Mouse (Mus musculus): ENCODE measurements at regions not wholly inside any gene's neighbourhood (a gene's known extent, or its start where the extent isn't known, plus 50 kb on each side); places are given as distances from the start of the nearest gene placed in this dataset.

GRCm38 (mm10) chr14:76964046-76964445 lies 72.5 kb upstream of the Ccdc122 start:
- no peak for ATAC-seq (ENCODE audit: borderline replicate concordance, extremely low read depth, low FRiP score, low TSS enrichment)
- no peaks in the 10 kb centered on the region for H3K36me3 ChIP-seq
- H3K27ac ChIP-seq, result no peak overlapping the region
- WGBS, result 61% methylated on average over 5 of the region's 5 CpGs
- H3K9me3 ChIP-seq, result no peaks in the 10 kb centered on the region
- no peaks in the 10 kb centered on the region for H3K27me3 ChIP-seq
- no peak overlapping the region for H3K4me3 ChIP-seq
- H3K9ac ChIP-seq, result no peak overlapping the region
- no peaks in the 10 kb centered on the region for H3K4me1 ChIP-seq
- no peak overlapping the region for H3K4me2 ChIP-seq

- no peaks in the 10 kb centered on the region for H3K27me3 ChIP-seq
- WGBS, result 49% methylated on average over 10 of the region's 10 CpGs
- H3K9me3 ChIP-seq, result no peaks in the 10 kb centered on the region
- H3K4me3 ChIP-seq, result no peak overlapping the region
- no peaks in the 10 kb centered on the region for H3K36me3 ChIP-seq
- no peak overlapping the region for H3K27ac ChIP-seq
- no peak overlapping the region for H3K9ac ChIP-seq
- no peaks in the 10 kb centered on the region for H3K4me1 ChIP-seq
- H3K4me2 ChIP-seq, result no peak overlapping the region
- ATAC-seq (ENCODE audit: borderline replicate concordance, extremely low read depth, low FRiP score, low TSS enrichment), result no peak
These were observed 77.7 kb upstream of the Ccdc122 start for GRCm38 (mm10) chr14:76958875-76959274.

GRCm38 (mm10) chr14:76957136-76957535 lies 79.4 kb upstream of the Ccdc122 start:
- no peaks in the 10 kb centered on the region for H3K4me1 ChIP-seq
- H3K4me2 ChIP-seq, result no peak overlapping the region
- H3K9me3 ChIP-seq, result no peaks in the 10 kb centered on the region
- no peak overlapping the region for H3K9ac ChIP-seq
- no peaks in the 10 kb centered on the region for H3K36me3 ChIP-seq
- H3K27me3 ChIP-seq, result no peaks in the 10 kb centered on the region
- no peak overlapping the region for H3K27ac ChIP-seq
- WGBS, result 63% methylated on average over 2 of the region's 2 CpGs
- no peak overlapping the region for H3K4me3 ChIP-seq
- no peak for ATAC-seq (ENCODE audit: borderline replicate concordance, extremely low read depth, low FRiP score, low TSS enrichment)

- Histone ChIP-seq H3K36me3 (no peaks in the 10 kb centered on the region), H3K27ac (no peak overlapping the region), H3K4me3 (no peak overlapping the region), H3K9me3 (no peaks in the 10 kb centered on the region), H3K4me2 (no peak overlapping the region), H3K9ac (no peak overlapping the region), H3K4me1 (peaks cover 23% of the 10 kb centered on the region), H3K27me3 (no peaks in the 10 kb centered on the region)
- ATAC-seq (ENCODE audit: borderline replicate concordance, extremely low read depth, low FRiP score, low TSS enrichment), result no peak
- 91% methylated on average over 2 of the region's 2 CpGs for WGBS
These were observed 83.4 kb upstream of the Ccdc122 start for GRCm38 (mm10) chr14:76953171-76953570.

GRCm38 (mm10) chr14:76951450-76951849 lies 85.1 kb upstream of the Ccdc122 start:
- Histone ChIP-seq H3K4me3 (no peak overlapping the region), H3K27ac (peak overlapping the region; percentile 13; the same call in 1 of the 2 replicates)

GRCm38 (mm10) chr14:76949388-76949787 lies 87.2 kb upstream of the Ccdc122 start:
- no peaks in the 10 kb centered on the region for H3K27me3 ChIP-seq
- ATAC-seq (ENCODE audit: borderline replicate concordance, extremely low read depth, low FRiP score, low TSS enrichment), result no peak

More at GRCm38 (mm10) chr14:76951450-76951849, 85.1 kb upstream of the Ccdc122 start:
- Histone ChIP-seq H3K27me3 (no peaks in the 10 kb centered on the region), H3K36me3 (no peaks in the 10 kb centered on the region), H3K4me2 (no peak overlapping the region), H3K4me1 (peaks cover 34% of the 10 kb centered on the region), H3K9ac (no peak overlapping the region), H3K9me3 (no peaks in the 10 kb centered on the region)
- WGBS, result 39% methylated on average over 4 of the region's 4 CpGs
- no peak for ATAC-seq (ENCODE audit: borderline replicate concordance, extremely low read depth, low FRiP score, low TSS enrichment)

GRCm38 (mm10) chr14:76948948-76949347 lies 87.6 kb upstream of the Ccdc122 start:
- WGBS, result 24% methylated on average over 3 of the region's 3 CpGs
- peaks cover 39% of the 10 kb centered on the region for H3K4me1 ChIP-seq
- no peak overlapping the region for H3K9ac ChIP-seq
- H3K9me3 ChIP-seq, result no peaks in the 10 kb centered on the region
- H3K27me3 ChIP-seq, result no peaks in the 10 kb centered on the region
- no peak overlapping the region for H3K4me3 ChIP-seq
- H3K36me3 ChIP-seq, result no peaks in the 10 kb centered on the region
- peak overlapping the region; percentile 61 for H3K27ac ChIP-seq
- ATAC-seq (ENCODE audit: borderline replicate concordance, extremely low read depth, low FRiP score, low TSS enrichment), result peak; percentile 70
- H3K4me2 ChIP-seq, result no peak overlapping the region

More at GRCm38 (mm10) chr14:76949388-76949787, 87.2 kb upstream of the Ccdc122 start:
- peak overlapping the region; percentile 61 for H3K27ac ChIP-seq
- no peak overlapping the region for H3K4me3 ChIP-seq
- no peak overlapping the region for H3K4me2 ChIP-seq
- no peaks in the 10 kb centered on the region for H3K9me3 ChIP-seq
- peaks cover 39% of the 10 kb centered on the region for H3K4me1 ChIP-seq
- H3K9ac ChIP-seq, result no peak overlapping the region
- H3K36me3 ChIP-seq, result no peaks in the 10 kb centered on the region
- 56% methylated on average over 3 of the region's 3 CpGs for WGBS

- Histone ChIP-seq H3K27me3 (no peaks in the 10 kb centered on the region), H3K9me3 (no peaks in the 10 kb centered on the region), H3K4me3 (no peak overlapping the region), H3K36me3 (no peaks in the 10 kb centered on the region), H3K27ac (peak overlapping the region; percentile 61; the same call in 1 of the 2 replicates), H3K4me2 (no peak overlapping the region), H3K4me1 (peaks cover 39% of the 10 kb centered on the region), H3K9ac (no peak overlapping the region)
- 33% methylated on average over 6 of the region's 6 CpGs for WGBS
- ATAC-seq (ENCODE audit: borderline replicate concordance, extremely low read depth, low FRiP score, low TSS enrichment), result no peak
These were observed 88.1 kb upstream of the Ccdc122 start for GRCm38 (mm10) chr14:76948481-76948880.

- H3K4me1 ChIP-seq, result peaks cover 39% of the 10 kb centered on the region
These were observed 89.4 kb upstream of the Ccdc122 start for GRCm38 (mm10) chr14:76947148-76947547.

GRCm38 (mm10) chr14:76945626-76946025 lies 90.9 kb upstream of the Ccdc122 start:
- no peak overlapping the region for H3K27ac ChIP-seq
- no peaks in the 10 kb centered on the region for H3K9me3 ChIP-seq
- ATAC-seq (ENCODE audit: borderline replicate concordance, extremely low read depth, low FRiP score, low TSS enrichment), result peak; percentile 58; the same call in 1 of the 2 replicates
- H3K4me2 ChIP-seq, result no peak overlapping the region
- H3K4me3 ChIP-seq, result no peak overlapping the region
- no peaks in the 10 kb centered on the region for H3K27me3 ChIP-seq
- WGBS, result 40% methylated on average over 6 of the region's 6 CpGs
- H3K9ac ChIP-seq, result no peak overlapping the region
- H3K36me3 ChIP-seq, result no peaks in the 10 kb centered on the region
- peaks cover 34% of the 10 kb centered on the region for H3K4me1 ChIP-seq

More at GRCm38 (mm10) chr14:76947148-76947547, 89.4 kb upstream of the Ccdc122 start:
- H3K4me3 ChIP-seq, result no peak overlapping the region
- H3K4me2 ChIP-seq, result no peak overlapping the region
- ATAC-seq (ENCODE audit: borderline replicate concordance, extremely low read depth, low FRiP score, low TSS enrichment), result no peak
- no peaks in the 10 kb centered on the region for H3K36me3 ChIP-seq
- peak overlapping the region; percentile 41 for H3K27ac ChIP-seq
- no peak overlapping the region for H3K9ac ChIP-seq
- no peaks in the 10 kb centered on the region for H3K27me3 ChIP-seq
- no peaks in the 10 kb centered on the region for H3K9me3 ChIP-seq
- WGBS, result 38% methylated on average over 3 of the region's 3 CpGs

- Histone ChIP-seq H3K4me1 (peaks cover 7% of the 10 kb centered on the region), H3K27me3 (no peaks in the 10 kb centered on the region), H3K36me3 (no peaks in the 10 kb centered on the region), H3K4me3 (no peak overlapping the region), H3K4me2 (no peak overlapping the region), H3K27ac (no peak overlapping the region), H3K9me3 (no peaks in the 10 kb centered on the region), H3K9ac (no peak overlapping the region)
- WGBS, result 84% methylated on average over 10 of the region's 10 CpGs
- ATAC-seq (ENCODE audit: borderline replicate concordance, extremely low read depth, low FRiP score, low TSS enrichment), result no peak
These were observed 94.9 kb upstream of the Ccdc122 start for GRCm38 (mm10) chr14:76941474-76942212.

- no peak for ATAC-seq (ENCODE audit: borderline replicate concordance, extremely low read depth, low FRiP score, low TSS enrichment)
- Histone ChIP-seq H3K36me3 (no peaks in the 10 kb centered on the region), H3K27ac (no peak overlapping the region), H3K9me3 (no peaks in the 10 kb centered on the region), H3K4me2 (no peak overlapping the region), H3K4me3 (no peak overlapping the region), H3K9ac (no peak overlapping the region), H3K27me3 (no peaks in the 10 kb centered on the region), H3K4me1 (peaks cover 4% of the 10 kb centered on the region; the same call in 1 of the 2 replicates)
- WGBS, result 84% methylated on average over 4 of the region's 4 CpGs
These were observed 96.1 kb upstream of the Ccdc122 start for GRCm38 (mm10) chr14:76940507-76940906.

Data from lung, embryonic 15.5 days (tissue).